Mouse (Mus musculus) heart, embryonic 16.5 days (tissue): Measurements from ENCODE around the gene Msi2. TPM values are rescaled to one million over a fixed set of nuclear protein-coding genes. Genes with fewer than 3 reads are reported as not detected.

ENCODE experiments used
- ATAC-seq: fragments of 200-750 bp; cut with Nextera tagmentation; replicated peaks from 2 replicates; pipeline ENCODE4 v1.8.0; 2017; ENCODE audit warnings: moderate number of reproducible peaks; ENCODE audit not compliant: insufficient read depth, low FRiP score; ENCODE audit errors: extremely low read depth
- H3K27ac ChIP-seq: fragments of 300-500 bp; sonication (generic); 2 replicates; pipeline ENCODE4 v1.5.1; 2014; ENCODE audit warnings: mild to moderate bottlenecking, low read length, control low read depth, moderate library complexity
- H3K27me3 ChIP-seq: fragments of 300-500 bp; sonication (generic); 2 replicates; pipeline ENCODE4 v1.6.1; 2014; ENCODE audit warnings: low read length, mixed read lengths; ENCODE audit not compliant: control insufficient read depth, insufficient read depth
- H3K36me3 ChIP-seq: fragments of 300-500 bp; sonication (generic); 2 replicates; pipeline ENCODE4 v1.6.1; 2014; ENCODE audit not compliant: control insufficient read depth, insufficient read depth
- H3K4me1 ChIP-seq: fragments of 300-500 bp; sonication (generic); 2 replicates; pipeline ENCODE4 v1.6.1; 2014; ENCODE audit warnings: low read length, mixed read lengths; ENCODE audit not compliant: control insufficient read depth, insufficient read depth
- H3K4me2 ChIP-seq: fragments of 300-500 bp; sonication (generic); 2 replicates; pipeline ENCODE4 v1.6.1; 2014; ENCODE audit warnings: low read depth, mild to moderate bottlenecking, control low read depth, low read length
- H3K4me3 ChIP-seq: fragments of 300-500 bp; sonication (generic); 2 replicates; pipeline ENCODE4 v1.5.1; 2014; ENCODE audit warnings: mild to moderate bottlenecking, control low read depth, low read length
- H3K9ac ChIP-seq: fragments of 300-500 bp; sonication (generic); 2 replicates; pipeline ENCODE4 v1.6.1; 2014; ENCODE audit warnings: low read length, control low read depth
- H3K9me3 ChIP-seq: fragments of 300-500 bp; sonication (generic); replicated peaks from 2 replicates; pipeline ENCODE4 v1.6.1; 2016; ENCODE audit warnings: low read length; ENCODE audit not compliant: control insufficient read depth
- WGBS: fragments of 180-500 bp; shearing (Covaris S2); extraction: QIAGEN DNeasy Blood & Tissue Kit; methylation state at CpG from one replicate; pipeline ENCODE4 v1.1.7; 2014; 5-methylcytosine and 5-hydroxymethylcytosine counted together
- polyA plus RNA-seq: library from polyadenylated mRNA; unstranded; fragments of >200 nt; fragmentation: Nextera tagmentation; extraction: Ambion mirVana; gene quantifications from 2 replicates; pipeline ENCODE4 v1.2.1, GENCODE M21; 2015

Gene Msi2
- polyA plus RNA-seq, 1 experiment from 2014 or later: 20.6 TPM

- no peak for ATAC-seq
- Histone ChIP-seq H3K4me2 (no peak overlapping the region), H3K4me3 (no peak overlapping the region), H3K27me3 (no peaks in the 10 kb centered on the region), H3K9me3 (no peaks in the 10 kb centered on the region), H3K27ac (peak overlapping the region; percentile 19), H3K9ac (0 out of 2 replicates have a peak overlapping the region, but pooled peaks have one; percentile 27), H3K36me3 (no peaks in the 10 kb centered on the region), H3K4me1 (peaks cover 21% of the 10 kb centered on the region)
- WGBS: 48% methylated on average over 20 of the region's 20 CpGs
Measured at GRCm38 (mm10) chr11:88727768-88728507, 9.6 kb upstream of the Msi2 start.

- H3K9me3 ChIP-seq: no peaks in the 10 kb centered on the region
- no peaks in the 10 kb centered on the region for H3K36me3 ChIP-seq
- no peak overlapping the region for H3K4me3 ChIP-seq
- H3K27ac ChIP-seq: no peak overlapping the region
- no peaks in the 10 kb centered on the region for H3K27me3 ChIP-seq
- H3K4me1 ChIP-seq: peaks cover 6% of the 10 kb centered on the region; the same call in 1 of the 2 replicates
- ATAC-seq: no peak
- no peak overlapping the region for H3K4me2 ChIP-seq
- no peak overlapping the region for H3K9ac ChIP-seq
- WGBS: 54% methylated on average over 10 of the region's 10 CpGs
Measured at GRCm38 (mm10) chr11:88721144-88721636, 2.9 kb upstream of the Msi2 start.

GRCm38 (mm10) chr11:88720261-88721143 is 2.2 kb upstream of the Msi2 start:
- Histone ChIP-seq H3K27ac (no peak overlapping the region), H3K36me3 (no peaks in the 10 kb centered on the region), H3K9ac (no peak overlapping the region), H3K4me1 (peaks cover 10% of the 10 kb centered on the region), H3K4me3 (no peak overlapping the region), H3K4me2 (peak overlapping the region; percentile 81; the same call in 1 of the 2 replicates), H3K27me3 (no peaks in the 10 kb centered on the region), H3K9me3 (no peaks in the 10 kb centered on the region)
- no peak for ATAC-seq
- WGBS: 64% methylated on average over 13 of the region's 13 CpGs

GRCm38 (mm10) chr11:88719601-88720000 is 1.3 kb upstream of the Msi2 start:
- 62% methylated on average over 3 of the region's 3 CpGs for WGBS
- Histone ChIP-seq H3K27ac (peak overlapping the region; percentile 98), H3K4me2 (peak overlapping the region; percentile 81)

GRCm38 (mm10) chr11:88718766-88719595 is 668 bp upstream of the Msi2 start:
- peak; percentile 29 for ATAC-seq
- Histone ChIP-seq H3K27me3 (no peaks in the 10 kb centered on the region), H3K4me3 (peak overlapping the region; percentile 80), H3K4me1 (peaks cover 20% of the 10 kb centered on the region), H3K4me2 (peak overlapping the region; percentile 81), H3K9ac (peak overlapping the region; percentile 97), H3K27ac (peak overlapping the region; percentile 98), H3K36me3 (no peaks in the 10 kb centered on the region), H3K9me3 (no peaks in the 10 kb centered on the region)
- WGBS: 4% methylated on average over 38 of the region's 38 CpGs

More at GRCm38 (mm10) chr11:88719601-88720000, 1.3 kb upstream of the Msi2 start:
- Histone ChIP-seq H3K4me1 (peaks cover 18% of the 10 kb centered on the region), H3K9me3 (no peaks in the 10 kb centered on the region), H3K4me3 (peak overlapping the region; percentile 80), H3K36me3 (no peaks in the 10 kb centered on the region), H3K9ac (peak overlapping the region; percentile 97), H3K27me3 (no peaks in the 10 kb centered on the region)
- no peak for ATAC-seq

- H3K27me3 ChIP-seq: no peaks in the 10 kb centered on the region
- peak overlapping the region; percentile 96 for H3K9ac ChIP-seq
- H3K4me2 ChIP-seq: peak overlapping the region; percentile 80
- peak overlapping the region; percentile 95 for H3K27ac ChIP-seq
- peak; percentile 17 for ATAC-seq
- H3K4me1 ChIP-seq: peaks cover 23% of the 10 kb centered on the region
- H3K36me3 ChIP-seq: no peaks in the 10 kb centered on the region
- H3K9me3 ChIP-seq: no peaks in the 10 kb centered on the region
- 1% methylated on average over 38 of the region's 38 CpGs for WGBS
- H3K4me3 ChIP-seq: peak overlapping the region; percentile 80
Measured at GRCm38 (mm10) chr11:88717644-88718049, 666 bp downstream of the Msi2 start.

- Histone ChIP-seq H3K9ac (peak overlapping the region; percentile 96), H3K27ac (peak overlapping the region; percentile 95), H3K27me3 (no peaks in the 10 kb centered on the region), H3K36me3 (peaks cover 2% of the 10 kb centered on the region), H3K4me2 (peak overlapping the region; percentile 80), H3K4me3 (peak overlapping the region; percentile 80), H3K4me1 (peaks cover 23% of the 10 kb centered on the region), H3K9me3 (no peaks in the 10 kb centered on the region)
- ATAC-seq: no peak
- WGBS: under 1% methylated on average over 19 of the region's 19 CpGs
Measured at GRCm38 (mm10) chr11:88717016-88717643, 1.2 kb downstream of the Msi2 start.
